Comparison of ENCODE assay signal across 14 mouse cellular contexts in genomic region chr15:44891544-44891943, GRCm38 (mm10).
"Had no signal": no experiment of that assay in that cellular context is flagged by ENCODE, and none has a peak within 500 bp of the region (broad histone marks: within the 10 kb centered on the region; RNA-seq: fewer than 3 reads in every experiment).

No protein-coding gene starts in this region.

- DNase-seq: kidney, adult 8-10 months; kidney, postnatal 25 days; lung, adult 2 months; lung, postnatal 14 days; right cerebral cortex, postnatal 14 days; thymus, postnatal 36 days had no signal

- H3K4me1 ChIP-seq: limb, embryonic 10.5 days; liver, embryonic 15.5 days; neural tube, embryonic 15.5 days; stomach, embryonic 15.5 days had no signal

- H3K36me3 ChIP-seq: limb, embryonic 10.5 days; liver, embryonic 15.5 days; neural tube, embryonic 15.5 days; stomach, embryonic 15.5 days had no signal

- H3K27ac ChIP-seq: limb, embryonic 10.5 days; liver, embryonic 15.5 days; neural tube, embryonic 15.5 days; stomach, embryonic 15.5 days had no signal

- H3K27me3 ChIP-seq: liver, embryonic 15.5 days; neural tube, embryonic 15.5 days; stomach, embryonic 15.5 days had no signal

- H3K9me3 ChIP-seq: limb, embryonic 10.5 days; liver, embryonic 15.5 days; neural tube, embryonic 15.5 days; stomach, embryonic 15.5 days had no signal

- ATAC-seq: intestine, postnatal 0 days had no signal

- H3K4me3 ChIP-seq: limb, embryonic 10.5 days; liver, embryonic 15.5 days; myocyte; neural tube, embryonic 15.5 days; stomach, embryonic 15.5 days had no signal

- H3K9ac ChIP-seq: liver, embryonic 15.5 days; neural tube, embryonic 15.5 days; stomach, embryonic 15.5 days had no signal

- H3K4me2 ChIP-seq: liver, embryonic 11.5 days; liver, embryonic 15.5 days; midbrain, embryonic 11.5 days; neural tube, embryonic 15.5 days; stomach, embryonic 15.5 days had no signal
